Mouse (Mus musculus): ENCODE data around the gene Trmt10c. TPM values are rescaled to one million over a fixed set of nuclear protein-coding genes. Genes with fewer than 3 reads are reported as not detected.
"Not testable (repeated sequence)": the region's sequence is repeated elsewhere in the genome, so short reads cannot be mapped to it uniquely, and the experiment has no call there.

The Trmt10c gene
- 24.4 and 28.6 TPM in 2 replicates for polyA plus RNA-seq (2016; fragmentation: Nextera tagmentation; extraction: Ambion mirVana)

GRCm38 (mm10) chr16:56037138-56038010 is at the start of gene Trmt10c:
Gene Trmt10c (minus strand): TSS chr16:56037819.
- Histone ChIP-seq H3K27me3 (replicated peaks) (no peaks in the 10 kb centered on the region), H3K9me3 (no peaks in the 10 kb centered on the region), H3K36me3 (peaks cover 17% of the 10 kb centered on the region), H3K4me1 (peaks cover 7% of the 10 kb centered on the region; the same call in 1 of the 2 replicates), H3K4me2 (replicated peaks) (peak within 1 kb of the TSS; percentile 55), H3K27ac (peak within 1 kb of the TSS; percentile 70), H3K4me3 (peak within 1 kb of the TSS; percentile 86), H3K9ac (peak within 1 kb of the TSS; percentile 78)
- peak; percentile 100 for ATAC-seq (ENCODE audit: low FRiP score, low read depth)
- under 1% methylated on average over 63 of the region's 63 CpGs for WGBS

- no peak overlapping the region for H3K4me3 ChIP-seq
- no peaks in the 10 kb centered on the region for H3K4me1 ChIP-seq
- no peaks in the 10 kb centered on the region for H3K9me3 ChIP-seq
- WGBS, result 93% methylated on average over 2 of the region's 2 CpGs
- H3K36me3 ChIP-seq, result peaks cover 13% of the 10 kb centered on the region
- H3K27me3 ChIP-seq (replicated peaks), result no peaks in the 10 kb centered on the region
- H3K27ac ChIP-seq, result no peak overlapping the region
- H3K9ac ChIP-seq, result no peak overlapping the region
- ATAC-seq (ENCODE audit: low FRiP score, low read depth), result no peak
- no peak overlapping the region for H3K4me2 ChIP-seq (replicated peaks)
These were observed 48.7 kb upstream of the Trmt10c start for GRCm38 (mm10) chr16:56086336-56086735.

- WGBS, result 87% methylated on average over 4 of the region's 4 CpGs
- Histone ChIP-seq H3K9ac (no peak overlapping the region), H3K36me3 (peaks cover 2% of the 10 kb centered on the region; the same call in 1 of the 2 replicates), H3K27ac (no peak overlapping the region), H3K4me1 (peaks cover under 1% of the 10 kb centered on the region; the same call in 1 of the 2 replicates), H3K4me3 (no peak overlapping the region), H3K27me3 (replicated peaks) (no peaks in the 10 kb centered on the region), H3K4me2 (replicated peaks) (no peak overlapping the region), H3K9me3 (no peaks in the 10 kb centered on the region)
- no peak for ATAC-seq (ENCODE audit: low FRiP score, low read depth)
These were observed 44.1 kb upstream of the Trmt10c start for GRCm38 (mm10) chr16:56081691-56082090.

- Histone ChIP-seq H3K4me3 (no peak overlapping the region), H3K36me3 (0 out of 2 replicates have a peak, but pooled peaks cover 2% of the 10 kb centered on the region), H3K9ac (no peak overlapping the region), H3K27me3 (replicated peaks) (no peaks in the 10 kb centered on the region), H3K4me1 (peaks cover 4% of the 10 kb centered on the region; the same call in 1 of the 2 replicates), H3K4me2 (replicated peaks) (no peak overlapping the region), H3K9me3 (no peaks in the 10 kb centered on the region), H3K27ac (no peak overlapping the region)
- WGBS, result 96% methylated on average over 1 of the region's 1 CpGs
- ATAC-seq (ENCODE audit: low FRiP score, low read depth), result no peak
These were observed 41.8 kb upstream of the Trmt10c start for GRCm38 (mm10) chr16:56079419-56079818.

- H3K9ac ChIP-seq, result peak overlapping the region; percentile 79
- H3K27ac ChIP-seq, result no peak overlapping the region
- H3K4me2 ChIP-seq (replicated peaks), result peak overlapping the region; percentile 55
- no peak; the same call in 1 of the 2 replicates for ATAC-seq (ENCODE audit: low FRiP score, low read depth)
- peaks cover 4% of the 10 kb centered on the region; the same call in 1 of the 2 replicates for H3K4me1 ChIP-seq
- no peaks in the 10 kb centered on the region for H3K9me3 ChIP-seq
- 11% methylated on average over 11 of the region's 11 CpGs for WGBS
- no peaks in the 10 kb centered on the region for H3K27me3 ChIP-seq (replicated peaks)
- no peaks in the 10 kb centered on the region for H3K36me3 ChIP-seq
- peak overlapping the region; percentile 78 for H3K4me3 ChIP-seq
These were observed 38.7 kb upstream of the Trmt10c start for GRCm38 (mm10) chr16:56076121-56076869.

- H3K9me3 ChIP-seq, result no peaks in the 10 kb centered on the region
- H3K4me3 ChIP-seq, result peak overlapping the region; percentile 78
- peak overlapping the region; percentile 94 for H3K27ac ChIP-seq
- peak overlapping the region; percentile 79 for H3K9ac ChIP-seq
- H3K4me1 ChIP-seq, result peaks cover 4% of the 10 kb centered on the region; the same call in 1 of the 2 replicates
- H3K4me2 ChIP-seq (replicated peaks), result peak overlapping the region; percentile 55
- H3K27me3 ChIP-seq (replicated peaks), result no peaks in the 10 kb centered on the region
- no peaks in the 10 kb centered on the region for H3K36me3 ChIP-seq
- ATAC-seq (ENCODE audit: low FRiP score, low read depth), result peak; percentile 93
- under 1% methylated on average over 54 of the region's 66 CpGs for WGBS
These were observed 37.8 kb upstream of the Trmt10c start for GRCm38 (mm10) chr16:56075222-56076111.

- Histone ChIP-seq H3K36me3 (no peaks in the 10 kb centered on the region), H3K4me3 (no peak overlapping the region), H3K9me3 (no peaks in the 10 kb centered on the region), H3K9ac (no peak overlapping the region), H3K27ac (no peak overlapping the region), H3K4me2 (replicated peaks) (peak overlapping the region; percentile 55; the same call in 1 of the 2 replicates), H3K27me3 (replicated peaks) (no peaks in the 10 kb centered on the region), H3K4me1 (peaks cover 4% of the 10 kb centered on the region; the same call in 1 of the 2 replicates)
- 78% methylated on average over 5 of the region's 5 CpGs for WGBS
- ATAC-seq (ENCODE audit: low FRiP score, low read depth), result peak; percentile 17
These were observed 36.9 kb upstream of the Trmt10c start for GRCm38 (mm10) chr16:56074565-56074964.

GRCm38 (mm10) chr16:56074122-56074521 is 36.5 kb upstream of the Trmt10c start:
- no peak overlapping the region for H3K4me2 ChIP-seq (replicated peaks)
- no peak overlapping the region for H3K4me3 ChIP-seq
- no peak for ATAC-seq (ENCODE audit: low FRiP score, low read depth)
- WGBS, result 96% methylated on average over 1 of the region's 1 CpGs
- no peaks in the 10 kb centered on the region for H3K27me3 ChIP-seq (replicated peaks)
- H3K9ac ChIP-seq, result no peak overlapping the region
- H3K36me3 ChIP-seq, result no peaks in the 10 kb centered on the region
- H3K9me3 ChIP-seq, result no peaks in the 10 kb centered on the region
- H3K4me1 ChIP-seq, result peaks cover 4% of the 10 kb centered on the region; the same call in 1 of the 2 replicates
- no peak overlapping the region for H3K27ac ChIP-seq

GRCm38 (mm10) chr16:56073150-56073549 is 35.5 kb upstream of the Trmt10c start:
- not testable (repeated sequence) for H3K27ac ChIP-seq

GRCm38 (mm10) chr16:56072533-56072932 is 34.9 kb upstream of the Trmt10c start:
- WGBS, result 83% methylated on average over 6 of the region's 6 CpGs
- no peaks in the 10 kb centered on the region for H3K36me3 ChIP-seq
- no peak overlapping the region for H3K4me3 ChIP-seq
- H3K4me2 ChIP-seq (replicated peaks), result no peak overlapping the region
- H3K27me3 ChIP-seq (replicated peaks), result no peaks in the 10 kb centered on the region
- peaks cover 4% of the 10 kb centered on the region; the same call in 1 of the 2 replicates for H3K4me1 ChIP-seq
- H3K9me3 ChIP-seq, result no peaks in the 10 kb centered on the region
- H3K27ac ChIP-seq, result no peak overlapping the region
- ATAC-seq (ENCODE audit: low FRiP score, low read depth), result no peak
- H3K9ac ChIP-seq, result no peak overlapping the region

More at GRCm38 (mm10) chr16:56073150-56073549, 35.5 kb upstream of the Trmt10c start:
- H3K9me3 ChIP-seq; H3K4me1 ChIP-seq; H3K27me3 ChIP-seq (replicated peaks); H3K4me3 ChIP-seq; H3K9ac ChIP-seq; H3K36me3 ChIP-seq; ATAC-seq (ENCODE audit: low FRiP score, low read depth); H3K4me2 ChIP-seq (replicated peaks): not testable (repeated sequence)
- WGBS, result 90% methylated on average over 6 of the region's 6 CpGs

Measured in neural tube, embryonic 12.5 days (tissue).